Comparison of ENCODE assay signal across 14 mouse cellular contexts in genomic region chr2:33303416-33303947, GRCm38 (mm10).
DNase-seq lines count a peak whose midpoint lies in the region; ATAC-seq lines count a peak whose summit lies in the region.
"Had no signal": no experiment of that assay in that cellular context is flagged by ENCODE, and none has a peak within 500 bp of the region (broad histone marks: within the 10 kb centered on the region; RNA-seq: fewer than 3 reads in every experiment).

No protein-coding gene starts in this region.

- no peak overlapping the region for H3K4me2 ChIP-seq in embryonic facial prominence, embryonic 13.5 days
- H3K4me2 ChIP-seq: heart, embryonic 15.5 days; hindbrain, embryonic 14.5 days; midbrain, embryonic 12.5 days had no signal

- H3K4me3 ChIP-seq in embryonic facial prominence, embryonic 13.5 days, result no peak overlapping the region
- H3K4me3 ChIP-seq: heart, embryonic 15.5 days; midbrain, embryonic 12.5 days had no signal

- H3K27ac ChIP-seq in embryonic facial prominence, embryonic 13.5 days, result 0 out of 2 replicates have a peak overlapping the region, but pooled peaks have one; percentile 7
- H3K27ac ChIP-seq: heart, embryonic 15.5 days; hindbrain, embryonic 14.5 days; midbrain, embryonic 12.5 days had no signal

- peak; percentile 93 for DNase-seq in heart, adult 11 months
- no peak for DNase-seq in heart, adult 9 months (ENCODE audit: low spot score in 2 of 2)
- peak; percentile 85 for DNase-seq in NIH3T3 (ENCODE audit: low read depth)
- no peak for DNase-seq in thymus, postnatal 25 days
- no peak for DNase-seq in left cerebral cortex, postnatal 14 days (ENCODE audit: low spot score in 2 of 2)
- no peak for DNase-seq in adrenal gland, postnatal 25 days
- DNase-seq: cerebellum, adult 2 months; kidney, adult 9 months; thymus, adult 18-20 months had no signal

- H3K36me3 ChIP-seq in embryonic facial prominence, embryonic 13.5 days, result no peaks in the 10 kb centered on the region
- H3K36me3 ChIP-seq: heart, embryonic 15.5 days; midbrain, embryonic 12.5 days had no signal

- peaks cover 43% of the 10 kb centered on the region for H3K4me1 ChIP-seq in embryonic facial prominence, embryonic 13.5 days

- no peak overlapping the region for H3K9ac ChIP-seq in embryonic facial prominence, embryonic 13.5 days
- H3K9ac ChIP-seq: heart, embryonic 15.5 days; hindbrain, embryonic 14.5 days; midbrain, embryonic 12.5 days had no signal

- no peak for ATAC-seq in embryonic facial prominence, embryonic 13.5 days (ENCODE audit: insufficient number of reproducible peaks, insufficient read depth, low FRiP score, low TSS enrichment, low read depth)
- ATAC-seq in megakaryocyte, adult 5-6 weeks (ENCODE audit: poor library complexity, severe bottlenecking), result peak; percentile 49

- 48% methylated on average over 11 of the region's 11 CpGs for WGBS in embryonic facial prominence, embryonic 13.5 days

- intact Hi-C loops in left cerebral cortex, postnatal 14 days (cut with DNase I), result no loop called here

- no peaks in the 10 kb centered on the region for H3K27me3 ChIP-seq in embryonic facial prominence, embryonic 13.5 days
- H3K27me3 ChIP-seq: heart, embryonic 15.5 days; midbrain, embryonic 12.5 days had no signal

- H3K9me3 ChIP-seq in embryonic facial prominence, embryonic 13.5 days, result no peaks in the 10 kb centered on the region
- H3K9me3 ChIP-seq: heart, embryonic 15.5 days; midbrain, embryonic 12.5 days had no signal

Comparison
In these comparisons a context has a peak if more than half of its experiments do, and no peak if none do; other contexts are left out.
1. DNase-seq: peak in heart, adult 11 months (single experiment) and NIH3T3 (single experiment); none in heart, adult 9 months (0 of 2), thymus, postnatal 25 days (single experiment), left cerebral cortex, postnatal 14 days (0 of 2) and adrenal gland, postnatal 25 days (single experiment).